Mouse (Mus musculus): ENCODE results near the gene Uvssa. TPM values are rescaled to one million over a fixed set of nuclear protein-coding genes. Genes with fewer than 3 reads are reported as not detected.

Uvssa gene
- 16.0 TPM for polyA plus RNA-seq (2017; shearing (Covaris generic))

DNA sequence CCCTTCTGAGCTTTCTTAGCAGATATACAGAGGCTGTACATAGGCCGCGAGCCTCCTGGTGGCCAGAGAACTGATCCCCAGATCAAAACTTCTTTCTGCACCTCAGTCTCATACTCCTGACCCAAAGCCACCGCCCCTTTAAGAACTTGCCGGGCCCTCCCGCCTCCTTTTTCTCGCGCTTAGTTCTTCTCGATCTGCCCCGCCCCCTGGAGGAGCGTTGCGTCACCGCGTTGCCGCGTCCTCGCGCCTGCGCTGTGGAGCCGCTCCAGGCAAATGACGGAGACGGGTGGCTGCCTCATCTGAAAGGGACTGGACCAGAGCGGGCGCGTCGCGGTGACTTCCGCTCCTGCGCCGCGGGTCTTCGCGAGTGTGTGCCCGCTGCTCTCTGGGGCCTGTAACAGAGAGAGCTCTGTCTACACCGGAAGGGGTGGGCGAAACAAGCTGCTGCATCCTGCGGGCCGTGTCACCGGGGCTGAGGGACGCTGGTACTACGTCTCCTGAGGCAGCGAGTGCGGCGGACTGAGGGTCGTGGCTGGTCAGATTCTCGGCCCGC, at the start of gene Uvssa:
Gene Uvssa, plus strand, starts transcription at position 248 of the 553 bp plus-strand sequence.

DNA sequence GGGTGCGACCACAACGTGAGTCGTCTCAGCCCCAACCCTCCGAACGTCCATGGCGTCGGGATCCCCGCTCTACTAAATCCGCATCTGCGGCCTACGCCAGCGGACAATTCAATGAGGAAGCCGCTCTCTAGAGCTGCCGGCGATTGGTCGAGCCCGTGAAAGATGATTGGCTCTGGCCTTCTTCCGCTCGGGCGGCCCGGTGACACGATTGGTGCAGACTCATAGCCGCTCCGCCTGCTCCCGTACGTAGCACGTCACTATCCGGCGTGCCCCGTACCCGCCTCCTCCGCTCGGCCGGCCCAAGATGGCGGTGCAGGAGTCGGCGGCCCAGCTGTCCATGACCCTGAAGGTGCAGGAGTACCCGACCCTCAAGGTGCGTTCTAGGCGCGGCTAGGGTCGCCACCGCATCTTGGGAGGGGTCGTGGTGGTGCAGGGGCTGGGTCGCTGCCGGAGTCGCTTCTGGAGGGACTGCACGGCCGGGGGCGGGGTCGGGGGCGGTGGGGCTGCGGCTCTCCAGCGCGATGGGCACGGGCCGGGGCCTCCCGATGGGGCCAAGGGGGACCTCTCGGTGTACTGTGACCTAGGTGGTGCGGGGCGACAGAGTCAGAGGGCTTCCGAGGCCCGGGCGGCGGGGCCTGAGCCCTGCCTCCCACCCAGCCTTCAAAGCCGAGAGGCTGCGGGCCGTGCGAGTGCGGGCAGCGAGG, 42.9 kb upstream of the Uvssa start, which contains the start of gene Maea:
Gene Maea, plus strand, starts transcription at position 237 of the 704 bp plus-strand sequence.

DNA sequence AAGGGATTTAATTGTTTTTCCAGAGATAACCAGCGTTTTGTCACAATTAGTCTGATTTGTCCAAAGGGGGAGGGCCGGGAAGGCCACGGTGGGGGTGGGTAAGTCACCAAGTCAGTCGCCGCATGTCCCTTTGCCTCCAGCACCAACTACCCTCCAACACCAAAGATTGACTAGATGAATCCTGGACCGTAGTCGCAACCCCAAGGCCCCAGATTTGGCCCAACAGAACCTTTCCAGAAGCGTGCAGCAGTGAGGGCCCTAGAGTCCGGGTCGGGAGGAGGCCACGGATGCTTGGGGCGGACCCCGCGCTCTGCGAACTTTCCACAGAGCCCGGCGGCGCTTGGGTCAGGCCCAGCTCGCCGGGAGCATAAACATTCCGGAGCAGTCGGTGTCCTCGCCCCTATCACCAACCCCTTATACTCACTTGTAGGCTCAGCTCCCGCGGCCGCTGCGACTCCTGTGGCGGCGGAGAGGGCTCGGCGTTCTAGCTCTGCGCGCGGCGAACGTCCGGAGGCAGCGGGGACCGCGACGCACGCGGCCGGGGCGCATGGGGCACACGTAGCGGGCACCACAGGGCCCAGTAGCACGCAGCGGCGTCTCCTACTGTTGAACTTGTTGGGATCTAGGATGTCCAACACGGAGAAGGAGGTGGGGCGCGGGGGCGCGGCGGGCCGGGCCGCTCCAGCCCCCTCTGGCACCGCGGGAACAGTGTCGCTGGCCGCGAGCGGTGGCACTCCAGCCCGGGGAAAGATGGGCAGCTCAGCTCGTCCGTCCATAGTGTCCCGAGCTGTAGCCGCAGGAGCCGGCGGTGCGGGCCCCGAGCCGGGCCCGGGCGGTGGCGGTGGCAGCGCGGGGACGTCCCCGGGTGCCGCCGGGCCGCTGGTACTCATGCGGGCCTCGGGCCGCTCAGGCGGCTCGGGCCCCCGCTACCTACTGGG, 55.1 kb downstream of the Uvssa start, which contains the start of gene Nkx1-1:
Gene Nkx1-1, minus strand, starts transcription at position 776 of the 938 bp plus-strand sequence.

Other genes starting within 250 kb of the Uvssa start
- not detected for gene Spon2, start 160.1 kb upstream of the Uvssa start, polyA plus RNA-seq (2017; shearing (Covaris generic))
- gene Ctbp1, start 103.6 kb upstream of the Uvssa start, polyA plus RNA-seq (2017; shearing (Covaris generic)) = 14.3 TPM
- gene Maea, start 43.0 kb upstream of the Uvssa start, polyA plus RNA-seq (2017; shearing (Covaris generic)) = 115 TPM
- gene Nkx1-1, start 55.4 kb downstream of the Uvssa start, polyA plus RNA-seq (2017; shearing (Covaris generic)) = not detected

All from inflammation-experienced regulatory T-cells, adult 16 weeks (primary cell).